Mouse (Mus musculus) embryonic facial prominence, embryonic 10.5 days (tissue): ENCODE data around the gene A230072I06Rik. TPM values are rescaled to one million over a fixed set of nuclear protein-coding genes. Genes with fewer than 3 reads are reported as not detected.

Source experiments
- DNase-seq: peaks from one replicate; pipeline ENCODE4 v3.0.0-alpha.2; 2017; ENCODE audit warnings: low spot score
- H3K27ac ChIP-seq: fragments of 300-500 bp; sonication (generic); replicated peaks from 2 replicates; pipeline ENCODE4 v1.5.1; 2016; ENCODE audit warnings: mild to moderate bottlenecking
- H3K27me3 ChIP-seq: fragments of 300-500 bp; sonication (generic); replicated peaks from 2 replicates; pipeline ENCODE4 v1.6.1; 2016; ENCODE audit warnings: low read depth, mild to moderate bottlenecking; ENCODE audit not compliant: poor library complexity, severe bottlenecking
- H3K36me3 ChIP-seq: fragments of 300-500 bp; sonication (generic); replicated peaks from 2 replicates; pipeline ENCODE4 v1.6.1; 2016; ENCODE audit warnings: mild to moderate bottlenecking, moderate library complexity
- H3K4me1 ChIP-seq: fragments of 300-500 bp; sonication (generic); 2 replicates; pipeline ENCODE4 v1.6.1; 2016
- H3K4me3 ChIP-seq: fragments of 300-500 bp; sonication (generic); 2 replicates; pipeline ENCODE4 v1.5.1; 2016; ENCODE audit warnings: mild to moderate bottlenecking, moderate library complexity
- H3K9me3 ChIP-seq: fragments of 300-500 bp; sonication (generic); 2 replicates; pipeline ENCODE4 v1.6.1; 2016; ENCODE audit warnings: mild to moderate bottlenecking
- WGBS: fragments of 180-500 bp; shearing (Covaris S2); methylation state at CpG from one replicate; pipeline ENCODE4 v1.1.7; 2016; 5-methylcytosine and 5-hydroxymethylcytosine counted together
- polyA plus RNA-seq: library from polyadenylated mRNA; unstranded; fragments of >200 nt; fragmentation: Nextera tagmentation; extraction: Ambion mirVana; gene quantifications from 2 replicates; pipeline ENCODE4 v1.2.1, GENCODE M21; 2016

A230072I06Rik gene
- not detected in 2 replicates for polyA plus RNA-seq

GRCm38 (mm10) chr8:12278663-12279312 is at the start of gene A230072I06Rik:
A230072I06Rik (plus strand) TSS chr8:12278819.
- peaks cover 40% of the 10 kb centered on the region for H3K27me3 ChIP-seq
- DNase-seq = no peak
- H3K4me1 ChIP-seq = peaks cover 18% of the 10 kb centered on the region
- H3K4me3 ChIP-seq = no peak within 1 kb of the TSS
- no peaks in the 10 kb centered on the region for H3K9me3 ChIP-seq
- WGBS = 24% methylated on average over 12 of the region's 12 CpGs
- no peaks in the 10 kb centered on the region for H3K36me3 ChIP-seq
- no peak within 1 kb of the TSS for H3K27ac ChIP-seq

GRCm38 (mm10) chr8:12234039-12234438 is 44.6 kb upstream of the A230072I06Rik start:
- H3K27ac ChIP-seq = peak overlapping the region; percentile 24; the same call in 1 of the 2 replicates
- peak; percentile 39 for DNase-seq
- no peak overlapping the region for H3K4me3 ChIP-seq
- H3K4me1 ChIP-seq = peaks cover 15% of the 10 kb centered on the region
- H3K36me3 ChIP-seq = no peaks in the 10 kb centered on the region
- H3K9me3 ChIP-seq = no peaks in the 10 kb centered on the region
- 19% methylated on average over 11 of the region's 11 CpGs for WGBS
- H3K27me3 ChIP-seq = peaks cover 8% of the 10 kb centered on the region; the same call in 1 of the 2 replicates

- Histone ChIP-seq H3K36me3 (no peaks in the 10 kb centered on the region), H3K4me3 (no peak overlapping the region), H3K4me1 (peaks cover 24% of the 10 kb centered on the region), H3K27me3 (peaks cover 7% of the 10 kb centered on the region; the same call in 1 of the 2 replicates), H3K27ac (no peak overlapping the region), H3K9me3 (no peaks in the 10 kb centered on the region)
- WGBS = 82% methylated on average over 7 of the region's 7 CpGs
- no peak for DNase-seq
Observed at GRCm38 (mm10) chr8:12238775-12239174, 39.8 kb upstream of the A230072I06Rik start.

- no peaks in the 10 kb centered on the region for H3K9me3 ChIP-seq
- H3K27ac ChIP-seq = no peak overlapping the region
- H3K27me3 ChIP-seq = peaks cover 7% of the 10 kb centered on the region; the same call in 1 of the 2 replicates
- DNase-seq = no peak
- no peaks in the 10 kb centered on the region for H3K36me3 ChIP-seq
- WGBS = 72% methylated on average over 9 of the region's 9 CpGs
- peaks cover 17% of the 10 kb centered on the region for H3K4me1 ChIP-seq
- no peak overlapping the region for H3K4me3 ChIP-seq
Observed at GRCm38 (mm10) chr8:12240143-12240542, 38.5 kb upstream of the A230072I06Rik start.

GRCm38 (mm10) chr8:12243746-12244145 is 34.9 kb upstream of the A230072I06Rik start:
- WGBS = 85% methylated on average over 1 of the region's 1 CpGs
- Histone ChIP-seq H3K4me1 (peaks cover 15% of the 10 kb centered on the region), H3K9me3 (no peaks in the 10 kb centered on the region), H3K27me3 (peaks cover 7% of the 10 kb centered on the region; the same call in 1 of the 2 replicates), H3K36me3 (no peaks in the 10 kb centered on the region), H3K4me3 (no peak overlapping the region), H3K27ac (no peak overlapping the region)
- DNase-seq = no peak

- no peak for DNase-seq
- no peak overlapping the region for H3K27ac ChIP-seq
- H3K9me3 ChIP-seq = no peaks in the 10 kb centered on the region
- H3K4me3 ChIP-seq = no peak overlapping the region
- 82% methylated on average over 2 of the region's 2 CpGs for WGBS
- no peaks in the 10 kb centered on the region; the same call in 1 of the 2 replicates for H3K4me1 ChIP-seq
- H3K36me3 ChIP-seq = no peaks in the 10 kb centered on the region
- peaks cover 13% of the 10 kb centered on the region for H3K27me3 ChIP-seq
Observed at GRCm38 (mm10) chr8:12259890-12260289, 18.7 kb upstream of the A230072I06Rik start.

GRCm38 (mm10) chr8:12260476-12261029 is 18.1 kb upstream of the A230072I06Rik start:
- H3K4me3 ChIP-seq = no peak overlapping the region
- 79% methylated on average over 6 of the region's 6 CpGs for WGBS
- H3K9me3 ChIP-seq = no peaks in the 10 kb centered on the region
- no peak overlapping the region for H3K27ac ChIP-seq
- H3K27me3 ChIP-seq = peaks cover 15% of the 10 kb centered on the region
- DNase-seq = no peak
- H3K4me1 ChIP-seq = no peaks in the 10 kb centered on the region; the same call in 1 of the 2 replicates
- no peaks in the 10 kb centered on the region for H3K36me3 ChIP-seq

GRCm38 (mm10) chr8:12261556-12261955 is 17.1 kb upstream of the A230072I06Rik start:
- no peak overlapping the region for H3K4me3 ChIP-seq
- H3K4me1 ChIP-seq = no peaks in the 10 kb centered on the region; the same call in 1 of the 2 replicates
- DNase-seq = no peak
- peaks cover 15% of the 10 kb centered on the region for H3K27me3 ChIP-seq
- H3K36me3 ChIP-seq = no peaks in the 10 kb centered on the region
- no peaks in the 10 kb centered on the region for H3K9me3 ChIP-seq
- H3K27ac ChIP-seq = no peak overlapping the region
- WGBS = 55% methylated on average over 4 of the region's 4 CpGs

GRCm38 (mm10) chr8:12264996-12265395 is 13.6 kb upstream of the A230072I06Rik start:
- no peaks in the 10 kb centered on the region for H3K9me3 ChIP-seq
- H3K36me3 ChIP-seq = no peaks in the 10 kb centered on the region
- H3K4me1 ChIP-seq = no peaks in the 10 kb centered on the region; the same call in 1 of the 2 replicates
- 93% methylated on average over 8 of the region's 8 CpGs for WGBS
- no peak for DNase-seq
- H3K27ac ChIP-seq = no peak overlapping the region
- H3K4me3 ChIP-seq = no peak overlapping the region
- H3K27me3 ChIP-seq = peaks cover 20% of the 10 kb centered on the region

GRCm38 (mm10) chr8:12267863-12268262 is 10.8 kb upstream of the A230072I06Rik start:
- H3K4me1 ChIP-seq = no peaks in the 10 kb centered on the region
- DNase-seq = no peak
- no peak overlapping the region for H3K4me3 ChIP-seq
- peaks cover 20% of the 10 kb centered on the region for H3K27me3 ChIP-seq
- H3K9me3 ChIP-seq = no peaks in the 10 kb centered on the region
- WGBS = 68% methylated on average over 5 of the region's 5 CpGs
- H3K27ac ChIP-seq = no peak overlapping the region
- no peaks in the 10 kb centered on the region for H3K36me3 ChIP-seq

GRCm38 (mm10) chr8:12268306-12268829 is 10.3 kb upstream of the A230072I06Rik start:
- H3K4me3 ChIP-seq = no peak overlapping the region
- peak; percentile 44 for DNase-seq
- WGBS = 43% methylated on average over 14 of the region's 14 CpGs

GRCm38 (mm10) chr8:12279482-12280192 is 1.0 kb downstream of the A230072I06Rik start:
- Histone ChIP-seq H3K9me3 (no peaks in the 10 kb centered on the region), H3K4me1 (peaks cover 18% of the 10 kb centered on the region), H3K27ac (no peak overlapping the region), H3K4me3 (no peak overlapping the region), H3K27me3 (peaks cover 43% of the 10 kb centered on the region), H3K36me3 (no peaks in the 10 kb centered on the region)
- no peak for DNase-seq
- 82% methylated on average over 13 of the region's 13 CpGs for WGBS

More at GRCm38 (mm10) chr8:12268306-12268829, 10.3 kb upstream of the A230072I06Rik start:
- Histone ChIP-seq H3K27me3 (peaks cover 19% of the 10 kb centered on the region), H3K36me3 (no peaks in the 10 kb centered on the region), H3K4me1 (no peaks in the 10 kb centered on the region), H3K27ac (no peak overlapping the region), H3K9me3 (no peaks in the 10 kb centered on the region)
